Mouse (Mus musculus) limb, embryonic 14.5 days (tissue): ENCODE data around the gene Chrnb1. TPM values are rescaled to one million over a fixed set of nuclear protein-coding genes. Genes with fewer than 3 reads are reported as not detected.

Source experiments
- ATAC-seq: fragments of 200-750 bp; cut with Nextera tagmentation; 2 replicates; pipeline ENCODE4 v1.8.0; 2017; ENCODE audit warnings: low read depth, moderate number of reproducible peaks, moderate TSS enrichment; ENCODE audit not compliant: low FRiP score
- DNase-seq: peaks from one replicate; pipeline ENCODE4 v3.0.0-alpha.2; 2015; ENCODE audit warnings: low spot score
- H3K27ac ChIP-seq: fragments of 300-500 bp; sonication (generic); replicated peaks from 2 replicates; pipeline ENCODE4 v1.5.1; 2014; ENCODE audit warnings: low read depth, mild to moderate bottlenecking, low read length, moderate library complexity, mixed read lengths
- H3K27me3 ChIP-seq: fragments of 300-500 bp; sonication (generic); 2 replicates; pipeline ENCODE4 v1.6.1; 2014; ENCODE audit warnings: low read length, mixed read lengths; ENCODE audit not compliant: control insufficient read depth, insufficient read depth
- H3K36me3 ChIP-seq: fragments of 300-500 bp; sonication (generic); 2 replicates; pipeline ENCODE4 v1.6.1; 2014; ENCODE audit warnings: mild to moderate bottlenecking, low read length, moderate library complexity, mixed read lengths; ENCODE audit not compliant: control insufficient read depth, insufficient read depth
- H3K4me1 ChIP-seq: fragments of 300-500 bp; sonication (generic); 2 replicates; pipeline ENCODE4 v1.6.1; 2014; ENCODE audit warnings: antibody characterized with exemption, low read length, mixed read lengths; ENCODE audit not compliant: control insufficient read depth, insufficient read depth
- H3K4me2 ChIP-seq: fragments of 300-500 bp; sonication (generic); replicated peaks from 2 replicates; pipeline ENCODE4 v1.6.1; 2014; ENCODE audit warnings: low read depth, mild to moderate bottlenecking, low read length, moderate library complexity; ENCODE audit not compliant: severe bottlenecking
- H3K4me3 ChIP-seq: fragments of 300-500 bp; sonication (generic); replicated peaks from 2 replicates; pipeline ENCODE4 v1.5.1; 2014; ENCODE audit warnings: low read length
- H3K9ac ChIP-seq: fragments of 300-500 bp; sonication (generic); 2 replicates; pipeline ENCODE4 v1.6.1; 2014; ENCODE audit warnings: mild to moderate bottlenecking, low read depth, low read length, moderate library complexity; ENCODE audit not compliant: severe bottlenecking
- H3K9me3 ChIP-seq: fragments of 300-500 bp; sonication (generic); 2 replicates; pipeline ENCODE4 v1.6.1; 2016; ENCODE audit warnings: low read length; ENCODE audit not compliant: control insufficient read depth
- POLR2A ChIP-seq: fragments of 200-500 bp; IDR thresholded peaks from 2 replicates; pipeline ENCODE4 v1.8.0; 2012; ENCODE audit warnings: inconsistent platforms, mild to moderate bottlenecking, moderate library complexity, borderline replicate concordance; ENCODE audit not compliant: insufficient read depth, insufficient read length; ENCODE audit errors: extremely low read depth
- WGBS: fragments of 180-500 bp; shearing (Covaris S2); extraction: QIAGEN DNeasy Blood & Tissue Kit; methylation state at CpG from one replicate; pipeline ENCODE4 v1.1.7; 2014; 5-methylcytosine and 5-hydroxymethylcytosine counted together
- polyA plus RNA-seq, 2 experiments: library from polyadenylated mRNA; depleted of rRNA in 1 of 2; stranded (reverse) in 1 of 2; unstranded in 1 of 2; fragments of >200 nt; fragmentation: Nextera tagmentation in 1 of 2; extraction: Ambion mirVana in 1 of 2; gene quantifications; 2 replicates each; pipeline versions ENCODE4 v1.2.1 to v1.2.3; 2012 to 2014

Chrnb1 gene
- polyA plus RNA-seq, 2 experiments = 19.0 to 69.4 TPM

- no peak overlapping the region for H3K4me2 ChIP-seq
- H3K27ac ChIP-seq = no peak overlapping the region
- no peak overlapping the region for H3K9ac ChIP-seq
- no peak for DNase-seq
- H3K27me3 ChIP-seq = no peaks in the 10 kb centered on the region
- peaks cover 6% of the 10 kb centered on the region for H3K4me1 ChIP-seq
- H3K36me3 ChIP-seq = peaks cover 29% of the 10 kb centered on the region
- 85% methylated on average over 20 of the region's 20 CpGs for WGBS
- TF ChIP-seq POLR2A = no peak
- no peak for ATAC-seq
- no peaks in the 10 kb centered on the region for H3K9me3 ChIP-seq
- H3K4me3 ChIP-seq = no peak overlapping the region
Measured at GRCm38 (mm10) chr11:69776488-69776887, 19.3 kb downstream of the Chrnb1 start.

GRCm38 (mm10) chr11:69775716-69776115 lies 20.0 kb downstream of the Chrnb1 start:
- ATAC-seq = no peak
- Histone ChIP-seq H3K4me1 (peaks cover 6% of the 10 kb centered on the region), H3K9me3 (no peaks in the 10 kb centered on the region), H3K4me2 (no peak overlapping the region), H3K4me3 (no peak overlapping the region), H3K36me3 (peaks cover 29% of the 10 kb centered on the region), H3K27me3 (no peaks in the 10 kb centered on the region), H3K27ac (no peak overlapping the region), H3K9ac (no peak overlapping the region)
- WGBS = 67% methylated on average over 10 of the region's 10 CpGs
- no peak for TF ChIP-seq POLR2A
- DNase-seq = no peak

GRCm38 (mm10) chr11:69774961-69775360 lies 20.8 kb downstream of the Chrnb1 start:
- Histone ChIP-seq H3K36me3 (peaks cover 32% of the 10 kb centered on the region), H3K27ac (no peak overlapping the region), H3K9ac (no peak overlapping the region), H3K27me3 (no peaks in the 10 kb centered on the region), H3K9me3 (no peaks in the 10 kb centered on the region), H3K4me3 (no peak overlapping the region), H3K4me2 (no peak overlapping the region), H3K4me1 (peaks cover 6% of the 10 kb centered on the region)
- no peak for TF ChIP-seq POLR2A
- ATAC-seq = no peak
- DNase-seq = no peak
- WGBS = 66% methylated on average over 5 of the region's 5 CpGs

- Histone ChIP-seq H3K27ac (no peak overlapping the region), H3K4me2 (peak overlapping the region; percentile 81), H3K36me3 (0 out of 2 replicates have a peak, but pooled peaks cover 4% of the 10 kb centered on the region), H3K27me3 (no peaks in the 10 kb centered on the region), H3K9me3 (no peaks in the 10 kb centered on the region), H3K4me3 (peak overlapping the region; percentile 92; the same call in 1 of the 2 replicates), H3K4me1 (peaks cover 24% of the 10 kb centered on the region), H3K9ac (no peak overlapping the region; the same call in 1 of the 2 replicates)
- no peak for DNase-seq
- no peak for ATAC-seq
- 60% methylated on average over 4 of the region's 4 CpGs for whole genome bisulfite sequencing
- no peak for TF ChIP-seq POLR2A
Measured at GRCm38 (mm10) chr11:69767625-69767909, 28.2 kb downstream of the Chrnb1 start.

GRCm38 (mm10) chr11:69766872-69767624 lies 28.7 kb downstream of the Chrnb1 start:
- no peaks in the 10 kb centered on the region for H3K27me3 ChIP-seq
- ATAC-seq = no peak
- WGBS = 49% methylated on average over 13 of the region's 13 CpGs
- H3K9ac ChIP-seq = peak overlapping the region; percentile 94
- DNase-seq = no peak
- TF ChIP-seq POLR2A = no peak
- peak overlapping the region; percentile 93; the same call in 1 of the 2 replicates for H3K27ac ChIP-seq
- 0 out of 2 replicates have a peak, but pooled peaks cover 4% of the 10 kb centered on the region for H3K36me3 ChIP-seq
- H3K4me1 ChIP-seq = peaks cover 24% of the 10 kb centered on the region
- no peaks in the 10 kb centered on the region for H3K9me3 ChIP-seq
- peak overlapping the region; percentile 81 for H3K4me2 ChIP-seq
- H3K4me3 ChIP-seq = peak overlapping the region; percentile 92
